Mouse (Mus musculus) thymus, adult 2 months (tissue): ENCODE results near the gene Cebpe.

Experiments used
- CTCF ChIP-seq: fragments of 200-500 bp; IDR thresholded peaks from 2 replicates; pipeline ENCODE4 v1.5.1; 2012; ENCODE audit warnings: mild to moderate bottlenecking, control low read depth, low read length, moderate library complexity, borderline replicate concordance; ENCODE audit not compliant: control insufficient read depth, poor library complexity, insufficient read depth; ENCODE audit errors: extremely low read depth
- POLR2A ChIP-seq: fragments of 200-500 bp; IDR thresholded peaks from 2 replicates; pipeline ENCODE4 v1.6.1; 2012; ENCODE audit warnings: mild to moderate bottlenecking, low read length, control low read depth, moderate library complexity; ENCODE audit not compliant: control insufficient read depth, poor library complexity, insufficient read depth; ENCODE audit errors: extremely low read depth

- TF ChIP-seq CTCF (no peak), POLR2A (no peak)
Measured at GRCm38 (mm10) chr14:54734004-54734403, 22.0 kb upstream of the Cebpe start.
